Mouse (Mus musculus): Measurements from ENCODE around the gene Lgals2.
"Not testable (repeated sequence)": the region's sequence is repeated elsewhere in the genome, so short reads cannot be mapped to it uniquely, and the experiment has no call there.

The Lgals2 gene

GRCm38 (mm10) chr15:78873803-78874435 lies 18.6 kb upstream of the Lgals2 start:
- no peak for DNase-seq

- DNase-seq, result no peak
These were observed 16.8 kb upstream of the Lgals2 start for GRCm38 (mm10) chr15:78872021-78872608.

- DNase-seq, result peak; percentile 79
These were observed 14.4 kb upstream of the Lgals2 start for GRCm38 (mm10) chr15:78869775-78870174.

- DNase-seq, result no peak
These were observed 13.5 kb upstream of the Lgals2 start for GRCm38 (mm10) chr15:78868826-78869233.

- DNase-seq, result peak; percentile 85
These were observed 13.1 kb upstream of the Lgals2 start for GRCm38 (mm10) chr15:78868398-78868797.

GRCm38 (mm10) chr15:78863852-78864253 lies 8.5 kb upstream of the Lgals2 start:
- DNase-seq, result no peak

GRCm38 (mm10) chr15:78863154-78863553 lies 7.8 kb upstream of the Lgals2 start:
- DNase-seq, result peak; percentile 48

- DNase-seq, result no peak
These were observed 7.0 kb upstream of the Lgals2 start for GRCm38 (mm10) chr15:78862280-78862679.

- no peak for DNase-seq
These were observed 4.4 kb upstream of the Lgals2 start for GRCm38 (mm10) chr15:78859714-78860113.

- peak; percentile 29 for DNase-seq
These were observed 4.0 kb upstream of the Lgals2 start for GRCm38 (mm10) chr15:78859311-78859710.

- no peak for DNase-seq
These were observed 1.7 kb upstream of the Lgals2 start for GRCm38 (mm10) chr15:78857009-78857408.

GRCm38 (mm10) chr15:78851505-78852153 lies 3.7 kb downstream of the Lgals2 start:
- DNase-seq, result peak; percentile 89

GRCm38 (mm10) chr15:78850944-78851343 lies 4.4 kb downstream of the Lgals2 start:
- DNase-seq, result no peak

GRCm38 (mm10) chr15:78850059-78850824 lies 5.1 kb downstream of the Lgals2 start:
- DNase-seq, result no peak

GRCm38 (mm10) chr15:78849485-78849884 lies 5.8 kb downstream of the Lgals2 start:
- DNase-seq, result no peak

- peak; percentile 78 for DNase-seq
These were observed 6.9 kb downstream of the Lgals2 start for GRCm38 (mm10) chr15:78848467-78848866.

- not testable (repeated sequence) for DNase-seq
These were observed 8.5 kb downstream of the Lgals2 start for GRCm38 (mm10) chr15:78846805-78847204.

GRCm38 (mm10) chr15:78846352-78846751 lies 9.0 kb downstream of the Lgals2 start:
- no peak for DNase-seq

- DNase-seq, result no peak
These were observed 9.5 kb downstream of the Lgals2 start for GRCm38 (mm10) chr15:78845867-78846266.

GRCm38 (mm10) chr15:78845321-78845720 lies 10.0 kb downstream of the Lgals2 start:
- DNase-seq, result no peak

GRCm38 (mm10) chr15:78844791-78845190 lies 10.5 kb downstream of the Lgals2 start:
- peak; percentile 64 for DNase-seq

GRCm38 (mm10) chr15:78843581-78844469 lies 11.5 kb downstream of the Lgals2 start:
- DNase-seq, result no peak
